Mouse (Mus musculus): ENCODE results near the gene Frs3. TPM values are rescaled to one million over a fixed set of nuclear protein-coding genes. Genes with fewer than 3 reads are reported as not detected.

Gene Frs3
- total RNA-seq, 2 experiments from 2014 or later = 26.0 to 29.8 TPM

GRCm38 (mm10) chr17:47730633-47731575, 42.1 kb downstream of the Frs3 start:
- DNase-seq (ENCODE audit: low spot score in 2 of 2) = no peak

GRCm38 (mm10) chr17:47735553-47736100, 46.8 kb downstream of the Frs3 start:
- DNase-seq (ENCODE audit: low spot score in 2 of 2) = no peak

- peak; percentile 94 to 98 for DNase-seq (ENCODE audit: low spot score in 2 of 2)
These were observed 48.0 kb downstream of the Frs3 start, which contains the start of gene Tfeb for GRCm38 (mm10) chr17:47736856-47737255. TSS of gene Tfeb (plus strand) at chr17:47737030.

- peak; percentile 61 to 78 for DNase-seq (ENCODE audit: low spot score in 2 of 2)
These were observed 48.6 kb downstream of the Frs3 start for GRCm38 (mm10) chr17:47737271-47738065.

- peak in 1 of 2 experiments; percentile 25 for DNase-seq (ENCODE audit: low spot score in 2 of 2)
These were observed 49.4 kb downstream of the Frs3 start for GRCm38 (mm10) chr17:47738066-47738878.

- no peak for DNase-seq (ENCODE audit: low spot score in 2 of 2)
These were observed 50.3 kb downstream of the Frs3 start for GRCm38 (mm10) chr17:47738879-47739798.

- no peak for DNase-seq (ENCODE audit: low spot score in 2 of 2)
These were observed 51.4 kb downstream of the Frs3 start for GRCm38 (mm10) chr17:47740186-47740585.

GRCm38 (mm10) chr17:47742991-47743734, 54.3 kb downstream of the Frs3 start:
- no peak for DNase-seq (ENCODE audit: low spot score in 2 of 2)

GRCm38 (mm10) chr17:47744086-47744485, 55.3 kb downstream of the Frs3 start:
- no peak for DNase-seq (ENCODE audit: low spot score in 2 of 2)

GRCm38 (mm10) chr17:47744746-47745368, 56.0 kb downstream of the Frs3 start:
- no peak for DNase-seq (ENCODE audit: low spot score in 2 of 2)

GRCm38 (mm10) chr17:47748791-47749553, 60.1 kb downstream of the Frs3 start:
- DNase-seq (ENCODE audit: low spot score in 2 of 2) = no peak

- no peak for DNase-seq (ENCODE audit: low spot score in 2 of 2)
These were observed 60.8 kb downstream of the Frs3 start for GRCm38 (mm10) chr17:47749626-47750025.

GRCm38 (mm10) chr17:47750101-47750500, 61.3 kb downstream of the Frs3 start:
- DNase-seq (ENCODE audit: low spot score in 2 of 2) = no peak

GRCm38 (mm10) chr17:47751811-47752210, 63.0 kb downstream of the Frs3 start:
- DNase-seq (ENCODE audit: low spot score in 2 of 2) = no peak

GRCm38 (mm10) chr17:47753130-47753775, 64.4 kb downstream of the Frs3 start:
- no peak for DNase-seq (ENCODE audit: low spot score in 2 of 2)
